Mouse (Mus musculus) lung, postnatal 0 days (tissue): ENCODE data around the gene Rbfox1. TPM values are rescaled to one million over a fixed set of nuclear protein-coding genes. Genes with fewer than 3 reads are reported as not detected.

Source experiments
- ATAC-seq: fragments of 200-750 bp; cut with Nextera tagmentation; 2 replicates; pipeline ENCODE4 v1.8.0; 2017; ENCODE audit warnings: moderate library complexity
- DNase-seq: peaks from one replicate; pipeline ENCODE4 v3.0.0-alpha.2; 2016; ENCODE audit warnings: low spot score
- H3K27ac ChIP-seq: fragments of 300-500 bp; sonication (generic); 2 replicates; pipeline ENCODE4 v1.5.1; 2014; ENCODE audit warnings: antibody characterized with exemption, mild to moderate bottlenecking, low read length, mixed read lengths
- H3K27me3 ChIP-seq: fragments of 300-500 bp; sonication (generic); replicated peaks from 2 replicates; pipeline ENCODE4 v1.6.1; 2014; ENCODE audit warnings: low read length, mixed read lengths; ENCODE audit not compliant: insufficient read depth
- H3K36me3 ChIP-seq: fragments of 300-500 bp; sonication (generic); 2 replicates; pipeline ENCODE4 v1.6.1; 2014; ENCODE audit warnings: low read length, mixed read lengths; ENCODE audit not compliant: insufficient read depth
- H3K4me1 ChIP-seq: fragments of 300-500 bp; sonication (generic); 2 replicates; pipeline ENCODE4 v1.6.1; 2014; ENCODE audit warnings: antibody characterized with exemption, low read depth, low read length, mixed read lengths; ENCODE audit not compliant: insufficient read depth
- H3K4me2 ChIP-seq: fragments of 300-500 bp; sonication (generic); replicated peaks from 2 replicates; pipeline ENCODE4 v1.6.1; 2014; ENCODE audit warnings: low read depth, mild to moderate bottlenecking, low read length, moderate library complexity, mixed read lengths
- H3K4me3 ChIP-seq: fragments of 300-500 bp; sonication (generic); 2 replicates; pipeline ENCODE4 v1.5.1; 2014; ENCODE audit warnings: low read depth, low read length
- H3K9ac ChIP-seq: fragments of 300-500 bp; sonication (generic); replicated peaks from 2 replicates; pipeline ENCODE4 v1.6.1; 2014; ENCODE audit warnings: low read depth, mild to moderate bottlenecking
- H3K9me3 ChIP-seq: fragments of 300-500 bp; sonication (generic); 2 replicates; pipeline ENCODE4 v1.6.1; 2016; ENCODE audit warnings: low read length, mixed read lengths
- CTCF ChIP-seq: IDR thresholded peaks from 2 replicates; pipeline ENCODE4 v1.5.1; 2016; ENCODE audit warnings: antibody characterized with exemption, mild to moderate bottlenecking
- EP300 ChIP-seq: IDR thresholded peaks from 2 replicates; pipeline ENCODE4 v1.6.1; 2016; ENCODE audit warnings: antibody characterized with exemption, mild to moderate bottlenecking, control low read depth
- WGBS: fragments of 180-500 bp; shearing (Covaris S2); extraction: QIAGEN DNeasy Blood & Tissue Kit; methylation state at CpG from one replicate; pipeline ENCODE4 v1.1.7; 2014; 5-methylcytosine and 5-hydroxymethylcytosine counted together
- polyA plus RNA-seq: library from polyadenylated mRNA; unstranded; fragments of >200 nt; fragmentation: Nextera tagmentation; extraction: Ambion mirVana; gene quantifications from 2 replicates; pipeline ENCODE4 v1.2.1, GENCODE M21; 2015

The Rbfox1 gene
- polyA plus RNA-seq, 1 experiment from 2014 or later = 0.25 TPM

GRCm38 (mm10) chr16:6746116-6746515 lies 861.0 kb downstream of the Rbfox1 start:
- no peak overlapping the region for H3K9ac ChIP-seq
- no peaks in the 10 kb centered on the region for H3K36me3 ChIP-seq
- H3K4me1 ChIP-seq = no peaks in the 10 kb centered on the region
- ATAC-seq = no peak
- no peak overlapping the region for H3K4me2 ChIP-seq
- no peak for TF ChIP-seq EP300
- TF ChIP-seq CTCF = no peak
- 72% methylated on average over 2 of the region's 2 CpGs for WGBS
- H3K27ac ChIP-seq = no peak overlapping the region
- H3K27me3 ChIP-seq = no peaks in the 10 kb centered on the region
- H3K9me3 ChIP-seq = no peaks in the 10 kb centered on the region
- H3K4me3 ChIP-seq = no peak overlapping the region
- DNase-seq = no peak

GRCm38 (mm10) chr16:6750491-6750890 lies 865.3 kb downstream of the Rbfox1 start:
- no peaks in the 10 kb centered on the region for H3K4me1 ChIP-seq
- DNase-seq (no peak), ATAC-seq (no peak)
- H3K4me2 ChIP-seq = no peak overlapping the region
- no peaks in the 10 kb centered on the region for H3K36me3 ChIP-seq
- no peak overlapping the region for H3K9ac ChIP-seq
- TF ChIP-seq CTCF = no peak
- H3K27ac ChIP-seq = no peak overlapping the region
- no peaks in the 10 kb centered on the region for H3K9me3 ChIP-seq
- H3K4me3 ChIP-seq = no peak overlapping the region
- WGBS = 53% methylated on average over 2 of the region's 2 CpGs
- H3K27me3 ChIP-seq = no peaks in the 10 kb centered on the region

- no peak overlapping the region for H3K27ac ChIP-seq
- H3K4me2 ChIP-seq = no peak overlapping the region
- TF ChIP-seq CTCF (no peak), EP300 (no peak)
- WGBS = 73% methylated on average over 3 of the region's 3 CpGs
- no peak overlapping the region for H3K4me3 ChIP-seq
- ATAC-seq (no peak), DNase-seq (no peak)
- H3K27me3 ChIP-seq = no peaks in the 10 kb centered on the region
- no peaks in the 10 kb centered on the region for H3K9me3 ChIP-seq
- H3K4me1 ChIP-seq = no peaks in the 10 kb centered on the region
- H3K36me3 ChIP-seq = no peaks in the 10 kb centered on the region
- H3K9ac ChIP-seq = no peak overlapping the region
Measured at GRCm38 (mm10) chr16:6754847-6755246, 869.7 kb downstream of the Rbfox1 start.

- TF ChIP-seq EP300 (no peak), CTCF (no peak)
- H3K36me3 ChIP-seq = no peaks in the 10 kb centered on the region
- DNase-seq = no peak
- H3K4me3 ChIP-seq = no peak overlapping the region
- H3K9ac ChIP-seq = no peak overlapping the region
- no peaks in the 10 kb centered on the region for H3K9me3 ChIP-seq
- no peak for ATAC-seq
- H3K4me1 ChIP-seq = no peaks in the 10 kb centered on the region
- no peak overlapping the region for H3K4me2 ChIP-seq
- H3K27me3 ChIP-seq = no peaks in the 10 kb centered on the region
- H3K27ac ChIP-seq = no peak overlapping the region
- 56% methylated on average over 14 of the region's 14 CpGs for WGBS
Measured at GRCm38 (mm10) chr16:6769495-6770237, 884.5 kb downstream of the Rbfox1 start.

- Histone ChIP-seq H3K27ac (no peak overlapping the region), H3K4me1 (no peaks in the 10 kb centered on the region), H3K4me2 (no peak overlapping the region), H3K9ac (no peak overlapping the region), H3K4me3 (no peak overlapping the region), H3K36me3 (no peaks in the 10 kb centered on the region), H3K9me3 (no peaks in the 10 kb centered on the region), H3K27me3 (no peaks in the 10 kb centered on the region)
- TF ChIP-seq EP300 (no peak), CTCF (no peak)
- ATAC-seq = no peak
- no peak for DNase-seq
- 63% methylated on average over 6 of the region's 6 CpGs for WGBS
Measured at GRCm38 (mm10) chr16:6777506-6778185, 892.5 kb downstream of the Rbfox1 start.

- no peak for ATAC-seq
- Histone ChIP-seq H3K9me3 (no peaks in the 10 kb centered on the region), H3K27ac (no peak overlapping the region), H3K36me3 (no peaks in the 10 kb centered on the region), H3K9ac (no peak overlapping the region), H3K4me1 (no peaks in the 10 kb centered on the region), H3K4me3 (no peak overlapping the region), H3K4me2 (no peak overlapping the region), H3K27me3 (no peaks in the 10 kb centered on the region)
- DNase-seq = no peak
- WGBS = 46% methylated on average over 5 of the region's 5 CpGs
- no peak for TF ChIP-seq CTCF
- no peak for TF ChIP-seq EP300
Measured at GRCm38 (mm10) chr16:6784144-6784543, 899.0 kb downstream of the Rbfox1 start.
